Mouse (Mus musculus) right cerebral cortex, adult 2 months (tissue): Measurements from ENCODE around the gene Actn4.
"Not testable (repeated sequence)": the region's sequence is repeated elsewhere in the genome, so short reads cannot be mapped to it uniquely, and the experiment has no call there.

Experiments used
- DNase-seq, 2 experiments: peaks; one replicate each; pipeline ENCODE4 v3.0.0; 2021 to 2022; ENCODE audit warnings: low spot score in 2 of 2

Actn4 gene

DNA sequence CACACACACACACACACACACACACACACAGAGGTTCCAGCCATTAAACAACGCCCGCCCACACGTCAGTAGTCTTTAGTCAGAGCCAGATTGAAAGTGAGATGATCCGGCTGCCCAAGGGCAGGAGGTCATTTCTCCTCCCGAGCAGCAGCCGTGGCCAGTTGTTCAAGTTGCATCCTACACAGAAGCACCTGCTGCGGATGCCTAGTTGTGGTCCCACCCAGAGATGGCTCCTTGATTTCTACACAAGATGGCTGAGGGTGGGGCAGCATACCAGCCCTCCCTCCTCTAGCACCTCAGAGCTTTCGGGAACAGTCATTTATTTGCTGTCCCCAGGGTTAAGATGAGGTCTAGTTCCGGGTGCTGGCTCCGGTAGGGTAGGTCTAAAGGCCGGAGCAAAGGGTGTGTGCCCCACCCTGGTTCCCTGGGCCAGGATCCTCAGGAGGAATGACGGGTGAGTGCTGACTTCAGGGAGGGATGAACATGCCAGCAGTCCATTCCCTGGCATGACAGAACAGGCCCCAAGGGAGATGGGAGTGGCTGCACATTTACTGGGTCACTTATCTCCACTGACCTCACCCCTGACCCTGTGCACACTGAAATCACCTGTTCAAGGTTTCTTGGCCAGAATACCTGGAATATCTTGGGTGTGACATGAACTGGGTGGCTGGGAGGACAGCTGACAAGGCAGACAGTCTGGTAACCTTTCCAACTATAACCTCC lies 7.7 kb upstream of the Actn4 start:
- no peak for DNase-seq

DNA sequence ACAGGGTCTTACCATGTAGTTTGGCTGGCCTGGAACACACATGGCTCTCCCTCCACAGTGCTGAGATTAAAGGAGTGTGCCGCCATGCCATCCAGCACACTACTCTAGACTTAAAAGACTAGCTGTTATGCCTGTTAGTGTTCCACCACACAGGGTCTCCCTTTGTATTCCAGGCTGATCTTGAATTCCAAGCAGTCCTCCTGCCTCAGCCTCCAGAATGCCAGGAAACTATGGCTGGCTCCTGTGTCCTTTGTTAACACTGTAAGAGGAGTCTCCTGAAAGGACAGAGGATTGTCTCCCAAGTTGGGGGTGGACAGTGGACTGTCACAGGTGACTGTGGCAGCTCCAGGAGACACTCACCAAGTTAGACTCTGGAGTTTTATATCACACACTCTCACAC lies 7.1 kb upstream of the Actn4 start:
- DNase-seq = no peak

DNA sequence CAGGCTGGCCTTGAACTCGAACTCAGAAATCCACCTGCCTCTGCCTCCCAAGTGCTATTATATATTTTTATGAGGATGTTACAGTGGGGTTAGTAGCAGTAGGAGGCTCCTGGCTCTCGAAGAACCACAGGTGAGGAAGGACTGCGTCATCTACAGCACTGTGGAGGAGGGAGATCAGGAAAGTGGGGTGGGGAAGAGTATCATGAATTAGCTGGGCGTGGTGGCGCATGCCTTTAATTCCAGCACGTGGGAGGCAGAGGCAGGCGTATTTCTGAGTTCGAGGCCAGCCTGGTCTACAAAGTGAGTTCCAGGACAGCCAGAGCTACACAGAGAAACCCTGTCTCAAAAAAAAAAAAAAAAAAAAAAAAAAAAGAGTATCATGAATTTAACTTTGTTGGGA lies 6.0 kb upstream of the Actn4 start:
- not testable (repeated sequence) for DNase-seq

DNA sequence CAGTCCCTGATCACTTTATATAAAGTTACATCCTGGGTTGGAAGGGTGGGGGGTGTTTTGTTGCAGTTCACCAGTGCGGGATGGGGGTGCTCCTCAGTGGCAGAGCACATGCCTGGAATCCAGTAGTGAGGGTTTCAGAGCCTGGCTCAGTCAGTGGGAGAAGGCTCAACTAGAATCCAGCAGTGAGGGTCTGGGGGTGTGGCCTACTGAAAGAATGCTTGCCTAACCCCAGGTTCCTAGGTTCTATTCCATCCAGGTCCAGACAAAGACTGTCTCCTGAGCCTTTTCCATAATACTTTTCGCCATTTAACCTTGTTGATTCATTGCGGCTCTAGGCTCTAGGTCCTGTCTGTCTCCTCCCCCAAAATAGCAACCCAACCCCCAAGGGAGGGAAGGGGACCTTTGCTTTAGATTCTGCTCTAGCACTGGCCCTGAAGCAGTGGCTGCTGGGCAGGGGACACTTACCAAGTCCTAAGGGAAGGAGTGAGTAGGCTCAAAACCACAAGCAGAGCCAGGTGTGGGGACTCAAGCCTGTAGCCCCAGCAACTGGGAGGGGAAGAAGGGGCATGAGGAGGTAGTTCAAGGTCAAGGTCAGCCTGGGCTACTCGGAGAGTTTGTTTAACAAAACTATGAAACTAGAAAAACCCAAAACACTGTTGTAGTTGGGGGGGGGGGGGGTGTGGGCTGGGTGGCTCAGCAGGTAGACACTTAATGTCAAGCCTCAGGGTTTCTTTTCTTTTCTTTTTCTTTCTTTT lies 4.8 kb upstream of the Actn4 start:
- DNase-seq = no peak

DNA sequence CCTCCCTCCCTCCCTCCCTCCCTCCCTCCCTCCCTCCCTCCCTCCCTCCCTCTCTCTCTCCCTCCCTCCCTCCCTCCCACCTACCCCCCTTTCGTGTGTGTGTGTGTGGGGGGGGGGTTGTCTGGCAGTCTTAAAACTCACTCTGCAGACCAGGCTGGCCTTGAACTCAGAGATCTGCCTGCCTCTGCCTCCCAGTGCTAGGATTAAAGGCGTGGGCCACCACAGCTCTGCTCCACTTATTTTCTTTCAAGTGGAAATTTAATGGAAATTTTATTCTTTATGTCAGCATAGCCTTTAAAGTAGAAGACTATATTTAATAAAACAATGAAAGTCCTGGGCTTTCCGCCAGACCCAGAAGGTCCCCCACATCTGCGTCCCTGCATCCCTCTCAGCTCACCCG lies 4.0 kb upstream of the Actn4 start:
- no peak for DNase-seq

DNA sequence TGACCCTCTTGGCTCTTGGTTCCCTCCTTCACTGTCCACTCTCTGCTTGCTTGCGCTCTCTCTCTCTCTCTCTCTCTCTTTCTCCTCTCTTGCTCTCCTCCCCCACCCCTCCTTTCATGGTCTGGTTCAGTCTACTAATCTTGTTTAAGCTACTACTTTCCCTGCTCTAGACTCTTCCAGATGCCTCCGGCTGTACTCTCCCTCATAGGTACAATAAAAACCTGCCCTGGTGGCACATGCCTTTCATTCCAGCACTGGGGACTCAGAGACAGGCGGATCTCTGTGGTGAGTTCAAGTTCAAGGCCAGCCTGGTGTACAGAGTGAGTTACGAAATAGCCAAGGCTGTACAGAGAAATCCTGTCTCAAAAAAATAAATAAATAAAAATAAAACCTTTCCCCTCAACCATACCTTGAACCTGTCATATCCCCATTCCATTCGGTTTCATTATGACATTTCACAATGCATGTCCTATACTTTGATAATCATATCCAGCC lies 3.3 kb upstream of the Actn4 start:
- no peak for DNase-seq

DNA sequence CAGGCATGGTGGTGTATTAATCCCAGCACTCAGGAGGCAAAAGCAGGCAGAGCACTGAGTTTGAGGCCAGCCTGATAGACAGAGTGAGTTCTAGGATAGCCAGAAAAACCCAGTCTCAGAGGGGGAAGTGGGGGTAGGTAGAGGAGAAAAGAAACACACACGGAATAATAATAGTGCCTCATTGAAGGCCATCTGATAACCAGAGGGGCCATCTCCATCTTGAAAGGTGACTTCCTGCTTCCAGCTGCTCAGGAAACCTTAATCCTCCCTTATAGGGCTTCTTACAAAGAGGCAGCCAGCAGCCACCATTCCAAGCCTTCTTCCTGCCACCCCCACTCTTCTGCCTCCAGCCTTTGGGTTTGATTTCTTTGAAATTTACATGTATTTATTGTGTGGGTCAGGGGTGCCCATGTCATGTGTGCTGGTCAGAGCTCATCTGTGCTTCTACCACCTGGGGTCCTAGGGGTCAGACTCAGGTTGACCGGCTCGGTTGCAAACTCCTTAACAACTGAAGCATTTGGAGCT lies 1.3 kb upstream of the Actn4 start:
- DNase-seq = no peak

DNA sequence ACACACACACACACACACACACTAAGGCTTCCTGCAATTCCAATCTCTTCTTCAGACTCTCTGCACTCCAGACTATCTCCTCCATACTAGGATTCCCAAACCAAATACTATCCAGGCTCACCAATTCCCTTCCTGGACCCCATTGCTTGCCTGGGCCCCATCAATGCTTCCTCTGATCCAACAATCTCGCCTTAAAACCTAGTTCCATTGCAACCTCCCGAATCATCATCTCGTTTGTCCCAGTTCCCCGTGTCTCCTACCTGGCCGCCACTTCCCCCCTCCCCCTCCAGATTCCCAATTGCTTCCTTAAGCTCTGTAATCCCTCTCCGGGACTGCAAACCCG lies 585 bp downstream of the Actn4 start:
- no peak for DNase-seq

DNA sequence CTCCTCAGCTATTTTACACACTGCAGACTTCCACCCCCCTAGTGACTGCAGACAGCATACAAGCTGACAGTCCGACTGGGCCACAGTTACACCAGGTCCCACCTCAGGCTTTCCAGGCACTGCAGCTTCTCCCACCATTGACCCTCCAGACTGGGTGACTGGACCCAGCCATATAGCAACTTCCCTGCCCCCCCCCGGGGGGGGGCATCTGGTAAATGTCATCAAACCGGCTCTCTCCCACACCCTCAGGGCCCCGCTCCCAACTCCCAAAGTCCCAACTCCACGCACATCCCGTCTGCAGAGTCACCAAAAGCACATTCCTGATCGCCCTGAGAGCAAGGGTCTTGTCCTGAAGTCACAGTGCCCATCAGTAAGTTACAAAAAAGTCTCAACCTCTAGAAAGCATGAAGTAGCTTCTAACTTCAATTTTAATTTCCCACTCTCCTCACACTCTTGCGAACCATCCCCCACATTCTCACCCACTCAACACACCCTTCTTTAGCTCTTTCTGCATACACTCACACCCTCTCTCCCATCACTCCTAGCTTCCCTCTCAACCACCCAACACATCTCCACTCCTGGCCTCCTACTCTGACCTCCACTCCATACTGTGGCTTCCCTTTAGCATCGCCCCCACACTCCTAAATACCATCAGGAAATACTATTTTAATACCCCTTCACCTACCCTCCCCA lies 1.6 kb downstream of the Actn4 start:
- peak in 1 of 2 experiments; percentile 60 for DNase-seq

GRCm38 (mm10) chr7:28959505-28960045 lies 2.6 kb downstream of the Actn4 start:
- DNase-seq = no peak

DNA sequence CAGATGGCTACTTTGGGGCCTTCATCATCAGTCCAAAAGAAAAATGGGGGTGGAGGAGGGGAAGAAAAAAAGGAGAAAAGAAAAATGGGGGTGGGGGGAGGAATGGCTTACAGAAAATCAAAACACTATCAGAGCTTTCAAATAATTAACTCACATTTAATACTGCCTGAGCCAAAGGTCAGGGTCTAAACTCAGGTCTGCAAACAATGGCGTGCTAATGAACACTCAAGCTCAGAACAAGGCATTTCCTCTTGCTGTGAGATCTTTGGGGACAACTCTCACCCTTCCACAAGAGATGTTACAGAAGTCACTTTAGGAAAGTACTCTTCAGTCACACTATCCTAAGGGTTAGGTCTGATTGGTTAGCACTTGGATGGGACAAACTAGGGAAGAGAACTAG lies 3.4 kb downstream of the Actn4 start:
- DNase-seq = no peak

DNA sequence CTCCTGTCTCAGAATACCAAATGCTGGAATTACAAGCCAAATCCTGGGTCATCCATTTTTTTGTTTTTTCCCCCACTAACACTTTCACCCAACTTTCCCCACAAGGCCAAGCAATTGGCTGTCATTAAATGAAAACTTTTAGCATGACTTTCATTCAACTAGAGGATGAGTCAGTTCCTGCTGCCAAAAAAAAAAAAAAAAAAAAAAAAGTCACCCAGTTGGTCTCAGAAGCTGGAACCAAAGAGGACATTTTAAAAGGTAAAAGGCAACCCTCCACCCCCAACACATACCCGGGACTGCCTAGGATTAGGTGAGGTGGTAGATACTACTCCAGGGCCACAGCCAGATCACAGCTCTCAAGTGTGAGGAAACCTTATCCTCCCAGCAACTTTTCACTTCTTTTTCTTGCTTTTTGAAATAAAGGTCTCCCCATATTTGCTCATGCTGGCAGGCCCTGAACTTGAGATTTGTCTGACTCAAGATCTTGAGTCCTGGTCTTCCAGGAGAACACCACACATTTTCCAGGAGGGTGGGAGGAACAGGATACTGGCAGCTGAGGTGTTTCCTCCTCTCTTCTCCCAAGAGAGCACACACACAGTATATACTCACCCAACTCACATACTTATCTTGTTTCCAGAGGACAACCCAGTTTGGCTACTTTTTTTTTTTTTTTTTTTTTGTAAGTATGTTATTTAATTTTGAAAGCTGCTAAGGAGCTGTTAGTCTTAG lies 4.0 kb downstream of the Actn4 start:
- DNase-seq = no peak

GRCm38 (mm10) chr7:28957286-28957685 lies 4.9 kb downstream of the Actn4 start:
- DNase-seq = no peak

GRCm38 (mm10) chr7:28956270-28956669 lies 5.9 kb downstream of the Actn4 start:
- no peak for DNase-seq

DNA sequence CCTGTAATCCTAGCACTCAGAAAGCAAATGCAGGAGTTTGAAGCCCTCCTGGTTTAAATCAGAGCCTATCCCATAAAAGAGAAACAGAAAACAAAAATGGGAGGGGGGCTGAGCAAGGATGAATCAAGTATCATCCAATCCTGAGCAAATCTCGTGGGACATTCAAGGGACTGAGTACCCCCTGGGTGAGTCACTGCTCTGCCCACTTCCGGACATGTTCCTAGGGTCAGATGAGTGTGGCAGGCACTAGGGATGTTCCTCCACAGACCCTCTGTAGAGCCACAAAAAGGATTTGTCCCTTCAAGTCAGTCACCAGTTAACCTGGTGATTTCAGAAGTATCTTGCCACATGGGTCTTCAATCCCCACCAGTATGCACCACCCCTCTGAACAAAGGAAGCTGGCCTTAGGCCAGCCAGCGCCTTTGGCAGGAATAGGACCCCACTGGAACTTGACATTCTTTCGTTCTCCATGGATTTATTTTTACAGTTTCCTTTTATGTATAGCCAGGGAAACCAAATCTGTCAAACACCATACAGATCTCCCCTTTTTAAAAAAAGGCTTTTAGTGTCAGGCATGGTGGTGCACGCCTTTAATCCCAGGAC lies 6.7 kb downstream of the Actn4 start:
- DNase-seq = no peak

- no peak for DNase-seq
These were observed 7.4 kb downstream of the Actn4 start for GRCm38 (mm10) chr7:28954773-28955172.

DNA sequence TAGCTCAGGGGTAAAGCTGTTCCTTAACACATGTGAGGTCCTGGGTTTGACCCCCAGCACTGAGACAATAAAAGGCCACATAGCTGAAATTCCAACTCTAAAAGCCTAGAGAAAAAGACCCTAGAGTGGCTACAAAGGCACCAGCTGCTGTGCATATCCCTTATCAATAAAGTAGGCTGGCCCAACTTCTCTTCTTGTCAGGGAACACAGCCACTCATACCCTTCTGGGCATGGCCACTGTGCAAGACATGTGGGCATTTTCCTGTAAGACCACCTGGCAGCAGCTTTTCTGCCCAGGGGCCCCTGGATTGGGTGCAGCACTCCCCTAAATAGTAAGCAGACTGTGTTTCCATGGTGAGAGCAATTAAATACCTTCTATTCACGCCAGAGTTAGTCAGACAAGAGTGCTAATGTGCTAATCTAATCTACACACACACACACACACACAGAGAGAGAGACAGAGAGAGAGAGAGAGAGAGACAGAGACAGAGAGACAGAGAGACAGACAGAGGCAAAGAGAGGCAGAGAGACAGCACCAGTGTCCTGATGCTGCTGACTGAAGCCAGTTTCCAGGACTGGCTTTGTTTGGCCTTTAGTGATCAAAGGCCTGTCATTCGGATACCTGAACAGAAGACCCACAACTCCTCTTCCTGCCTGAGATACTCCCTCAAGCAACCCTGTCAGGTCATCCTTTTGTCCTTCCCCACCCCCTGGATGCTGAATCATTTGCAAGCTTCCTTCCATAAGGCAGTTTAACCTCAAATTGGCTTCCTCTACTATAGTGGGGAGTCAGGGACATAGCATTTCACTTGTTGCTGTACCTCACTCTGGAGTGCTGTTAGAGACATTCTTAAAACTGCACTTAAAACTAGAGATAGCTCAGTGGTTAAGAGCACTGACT lies 8.4 kb downstream of the Actn4 start:
- no peak for DNase-seq

- DNase-seq = no peak
These were observed 9.4 kb downstream of the Actn4 start for GRCm38 (mm10) chr7:28952786-28953185.

DNA sequence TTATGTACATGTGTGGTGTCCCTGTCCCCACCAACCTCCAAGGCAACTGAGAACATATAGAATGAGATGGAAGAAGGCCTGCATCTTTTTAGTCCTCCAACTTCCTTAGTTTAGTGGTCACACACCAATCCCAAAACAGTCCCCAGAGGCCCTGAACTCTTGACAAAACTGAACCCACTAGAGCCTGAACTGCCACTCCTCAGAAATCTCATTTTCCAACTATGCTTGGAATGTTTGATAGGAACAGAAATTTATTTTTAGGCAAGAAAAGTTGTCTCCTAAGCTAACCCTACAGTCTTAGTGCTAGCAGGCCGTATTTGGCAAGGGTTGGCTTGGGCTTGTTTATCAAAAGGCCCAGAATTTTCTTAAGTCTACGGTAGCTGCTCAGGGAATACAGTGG lies 10.4 kb downstream of the Actn4 start:
- no peak for DNase-seq
